Mouse (Mus musculus) kidney, adult 18-20 months (tissue): Measurements from ENCODE around the gene Caml.
"Not testable (repeated sequence)": the region's sequence is repeated elsewhere in the genome, so short reads cannot be mapped to it uniquely, and the experiment has no call there.

Source experiments
- DNase-seq: peaks from one replicate; pipeline ENCODE4 v3.0.0; 2021

Caml gene

DNA sequence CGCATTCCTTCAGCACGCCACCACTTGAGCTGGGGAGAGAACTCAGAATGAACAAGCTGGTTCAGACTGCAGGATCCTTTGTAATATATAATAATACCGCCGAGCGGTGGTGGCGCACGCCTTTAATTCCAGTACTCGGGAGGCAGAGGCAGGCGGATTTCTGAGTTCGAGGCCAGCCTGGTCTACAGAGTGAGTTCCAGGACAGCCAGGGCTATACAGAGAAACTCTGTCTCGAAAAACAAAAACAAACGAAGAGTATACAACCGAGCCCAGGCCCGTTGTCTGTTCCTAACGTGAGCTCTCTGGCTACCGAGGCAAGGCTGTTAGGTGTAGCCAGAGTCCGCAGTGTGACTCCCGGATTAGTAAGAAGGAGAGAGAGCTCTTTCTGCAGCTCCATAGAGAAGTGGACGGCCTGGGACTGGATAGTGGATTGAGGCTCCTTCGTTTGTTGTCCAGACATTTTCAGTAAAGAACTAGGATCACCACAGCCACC is 603 bp upstream of the Caml start:
- DNase-seq: not testable (repeated sequence)

DNA sequence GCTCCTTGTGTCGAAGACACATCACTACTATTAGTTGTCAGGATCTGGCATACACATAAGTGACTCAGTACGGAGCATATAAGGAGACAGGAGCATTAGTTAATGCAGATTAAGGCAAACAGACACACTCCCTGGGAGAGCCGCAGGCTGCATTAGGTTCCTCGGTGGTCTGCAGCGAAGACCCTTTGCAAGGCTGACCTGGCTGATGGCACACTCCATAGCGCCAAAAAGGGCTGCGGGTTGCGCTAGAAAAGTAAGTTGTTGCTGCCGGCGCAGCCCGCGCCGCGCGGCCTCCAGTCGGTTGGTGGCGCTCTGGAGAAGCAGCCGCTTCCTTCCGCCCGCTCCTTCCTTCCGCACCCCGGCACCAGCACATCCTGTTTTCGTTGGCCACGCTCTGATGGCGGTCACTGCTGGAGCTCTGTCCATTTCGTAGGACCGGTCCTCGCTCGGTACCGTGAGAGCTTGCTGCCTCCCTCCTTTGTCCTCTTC is 11.9 kb downstream of the Caml start, which contains the start of gene Ddx46:
TSS of gene Ddx46 (plus strand) at position 389 of the 489 bp plus-strand sequence.
- DNase-seq: peak; percentile 90

DNA sequence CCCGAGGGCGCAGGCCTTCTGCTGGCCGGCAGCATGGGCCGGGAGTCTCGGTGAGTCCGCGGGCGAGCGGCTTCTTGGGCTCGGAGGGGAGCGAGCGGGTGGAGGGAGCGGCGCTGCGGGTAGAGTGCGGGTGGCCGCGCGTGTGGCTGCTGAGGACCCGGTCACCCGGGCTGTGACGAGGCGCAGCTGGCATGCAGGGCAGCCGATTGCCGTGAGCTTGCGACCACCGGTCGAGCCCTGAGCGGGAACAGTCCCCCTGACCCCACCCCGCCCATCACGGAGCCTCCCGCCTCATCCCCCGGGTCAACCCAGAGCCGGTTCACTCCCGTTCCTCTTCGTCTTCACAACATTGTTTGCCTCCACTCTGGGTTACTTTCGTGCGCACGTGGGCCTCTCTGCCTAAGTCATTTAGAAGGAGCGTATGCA is 12.4 kb downstream of the Caml start:
- DNase-seq: no peak

DNA sequence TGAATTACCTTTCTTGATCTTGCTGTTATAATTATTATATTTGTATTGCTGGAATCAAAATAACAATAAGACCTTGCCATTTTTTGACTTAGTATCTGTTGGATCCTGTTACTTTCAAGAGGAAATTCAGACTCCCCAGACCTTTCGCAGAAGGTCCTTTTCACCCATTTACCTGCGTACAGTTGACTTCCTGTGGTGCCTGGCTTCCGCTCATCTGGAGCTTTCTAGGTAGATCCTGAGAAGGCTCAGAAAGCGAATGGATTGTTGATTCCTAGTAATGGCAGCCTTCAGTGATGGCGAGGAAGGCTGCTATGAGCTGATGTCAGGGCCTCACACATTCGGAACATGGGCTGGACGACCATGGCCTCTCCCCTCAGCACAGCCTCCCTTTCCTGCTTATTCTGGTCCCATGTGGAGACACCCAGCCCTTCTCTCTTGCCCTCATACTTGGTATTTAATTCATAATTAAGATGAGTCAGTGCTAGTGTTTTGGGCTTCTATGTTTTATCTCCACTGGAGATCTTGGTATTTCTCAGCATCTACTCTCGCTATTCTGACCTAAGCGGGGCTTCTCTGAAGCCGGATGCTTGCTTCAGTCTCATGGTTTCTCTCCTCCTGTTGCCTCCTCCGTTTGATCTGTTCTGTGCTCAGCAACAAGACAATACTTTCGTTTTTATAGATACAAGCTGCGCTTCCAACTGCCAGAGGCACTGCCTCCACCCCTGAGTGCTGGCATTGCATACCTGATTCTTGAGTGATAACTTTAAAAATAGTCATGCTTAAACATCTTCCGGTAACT is 13.6 kb downstream of the Caml start:
- DNase-seq: no peak

DNA sequence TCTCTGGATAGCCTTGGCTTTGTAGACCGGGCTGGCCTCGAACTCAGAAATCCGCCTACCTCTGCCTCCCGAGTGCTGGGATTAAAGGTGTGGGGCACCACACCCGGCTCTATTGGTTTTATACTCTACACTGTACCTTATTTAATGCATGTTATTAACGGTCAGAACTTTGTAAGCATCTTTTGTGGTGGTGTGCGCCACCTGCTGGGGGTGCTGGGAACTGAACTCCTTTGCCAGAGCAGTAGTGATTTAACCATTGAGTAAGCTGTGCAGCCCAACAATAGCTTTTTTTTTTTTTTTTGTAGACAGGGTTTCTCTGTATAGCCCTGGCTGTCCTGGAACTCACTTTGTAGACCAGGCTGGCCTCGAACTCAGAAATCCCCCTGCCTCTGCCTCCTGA is 17.7 kb downstream of the Caml start:
- DNase-seq: peak; percentile 85

DNA sequence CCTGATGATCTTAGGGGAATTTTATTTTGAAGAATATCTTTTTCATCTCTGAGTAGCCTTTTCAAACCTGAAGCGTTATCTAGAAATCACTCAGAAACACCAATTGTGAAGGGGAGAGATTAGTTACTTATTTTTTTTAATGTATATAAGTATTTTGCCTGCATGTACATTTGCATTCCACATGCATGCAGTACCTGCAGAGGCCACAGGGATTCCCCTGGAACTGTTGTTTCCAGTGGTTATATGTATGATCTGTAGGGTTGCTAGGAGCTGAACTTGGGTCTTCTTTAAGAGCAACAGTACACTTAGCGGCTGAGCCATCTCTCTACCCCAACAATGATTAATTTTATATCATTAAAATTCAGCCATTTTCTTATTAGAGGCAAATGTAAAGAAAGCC is 21.7 kb downstream of the Caml start:
- no peak for DNase-seq

DNA sequence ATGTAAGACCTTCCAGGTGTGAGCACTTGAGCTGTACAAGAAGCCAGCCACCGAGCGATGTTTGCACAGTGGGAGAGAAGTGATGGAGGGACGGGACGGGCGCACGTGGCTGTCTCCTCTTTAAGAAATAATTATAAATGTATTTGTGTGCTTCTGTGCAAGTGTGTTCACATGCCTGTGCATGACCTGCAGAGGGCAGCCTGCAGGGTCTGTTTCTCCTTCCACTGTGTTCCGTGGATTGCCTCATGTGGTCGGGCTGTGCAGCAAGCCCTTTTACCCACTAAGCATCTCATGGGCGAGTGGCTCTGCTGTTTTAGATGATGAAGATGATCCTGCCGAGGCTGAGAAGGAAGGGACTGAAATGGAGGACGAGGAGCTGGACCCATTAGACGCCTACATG is 27.3 kb downstream of the Caml start:
- no peak for DNase-seq

DNA sequence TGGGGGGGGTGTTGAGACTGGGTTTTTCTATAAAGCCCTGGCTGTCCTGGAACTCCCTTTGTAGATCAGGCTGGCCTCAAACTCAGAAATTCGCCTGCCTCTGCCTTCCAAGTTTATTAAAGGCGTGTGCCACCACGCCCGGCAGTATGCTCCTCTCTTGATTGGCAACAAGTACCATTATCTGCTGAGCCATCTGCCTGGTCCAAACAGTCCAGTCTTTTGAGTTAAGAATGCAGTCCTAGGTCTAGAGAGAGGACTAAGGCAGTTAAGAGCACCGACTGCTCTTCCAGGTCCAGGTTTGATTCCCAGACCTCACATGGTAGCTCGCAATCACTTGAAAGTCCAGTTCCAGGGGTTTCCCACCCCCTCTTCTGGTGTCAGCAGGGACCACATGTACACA is 28.2 kb downstream of the Caml start:
- no peak for DNase-seq

DNA sequence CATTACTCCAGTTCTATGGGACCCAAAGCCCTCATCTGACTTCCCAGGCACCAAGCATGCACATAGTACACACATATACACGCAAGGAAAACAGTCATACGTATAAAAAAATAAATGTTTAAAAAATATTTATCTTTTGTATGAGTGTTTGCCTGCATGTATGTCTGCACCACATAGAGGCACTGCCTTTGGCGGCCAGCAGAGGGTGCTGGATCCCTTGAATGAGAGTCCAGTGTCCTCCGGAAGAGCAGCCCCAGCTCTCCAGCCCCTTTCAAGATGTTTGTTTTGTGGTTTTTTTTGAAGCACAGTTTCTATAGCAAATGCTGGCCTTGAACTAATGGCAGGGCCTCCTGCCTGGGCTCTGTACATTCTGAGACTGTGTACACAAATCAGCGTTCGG is 45.7 kb downstream of the Caml start:
- DNase-seq: peak; percentile 58

DNA sequence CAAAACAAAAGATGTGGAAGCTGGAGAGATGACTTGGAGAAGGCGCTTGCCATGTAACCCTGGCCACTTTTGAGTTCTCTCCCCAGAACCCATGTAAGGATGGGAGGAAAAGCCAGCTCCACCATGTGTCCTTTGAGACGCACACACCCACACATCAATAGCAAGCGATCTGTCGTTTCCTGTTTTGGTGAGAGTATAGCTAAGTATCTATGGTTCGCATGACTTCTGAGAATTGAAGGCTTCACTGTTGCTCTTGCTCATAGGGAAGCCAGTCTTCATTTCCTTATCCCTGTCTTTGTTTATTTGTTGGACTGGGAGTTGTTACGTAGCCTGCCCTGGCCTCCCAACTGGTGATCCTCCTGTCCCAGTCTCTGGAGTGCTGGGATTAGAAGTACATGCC is 49.9 kb downstream of the Caml start:
- DNase-seq: no peak

DNA sequence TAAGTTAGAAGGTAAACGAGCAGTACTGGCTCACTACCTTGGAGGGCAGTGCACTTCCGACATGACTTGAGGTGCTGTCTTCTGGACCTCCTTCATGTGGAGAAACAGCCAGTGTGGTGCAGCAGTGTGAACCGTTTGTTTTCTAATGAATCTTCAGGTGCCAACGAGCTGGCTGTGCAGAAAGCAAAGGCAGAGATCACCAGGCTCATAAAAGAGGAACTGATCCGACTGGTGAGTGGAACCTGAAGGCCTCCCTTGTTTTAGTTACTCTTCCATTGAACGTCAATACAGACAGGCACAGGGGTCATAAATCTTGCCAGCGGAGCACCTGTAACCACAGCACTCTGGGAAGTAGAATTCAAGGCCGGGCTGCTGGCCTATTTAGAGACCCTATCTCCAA is 54.6 kb downstream of the Caml start:
- DNase-seq: no peak
